Mouse (Mus musculus) frontal cortex, adult (tissue): ENCODE measurements around the gene Wee1.
A peak's percentile ranks its signal among the peaks of the same experiment; 100 is the strongest.
"Not testable (repeated sequence)": the region's sequence is repeated elsewhere in the genome, so short reads cannot be mapped to it uniquely, and the experiment has no call there.

ENCODE experiments used
- ATAC-seq: cut with Nextera tagmentation; 2 replicates; pipeline ENCODE4 v1.9.2; 2017; ENCODE audit warnings: mild to moderate bottlenecking, moderate library complexity, mixed read lengths; ENCODE audit not compliant: low TSS enrichment

The Wee1 gene

GRCm38 (mm10) chr7:110121516-110122288 lies at the start of gene Wee1:
Wee1 (plus strand) TSS chr7:110122046.
- peak; percentile 88 for ATAC-seq

GRCm38 (mm10) chr7:110078168-110078567 lies 43.7 kb upstream of the Wee1 start:
- ATAC-seq = no peak

GRCm38 (mm10) chr7:110083386-110084165 lies 38.3 kb upstream of the Wee1 start:
- ATAC-seq = no peak

GRCm38 (mm10) chr7:110085217-110085616 lies 36.6 kb upstream of the Wee1 start:
- ATAC-seq = no peak

- ATAC-seq = no peak
Observed at GRCm38 (mm10) chr7:110087914-110088313, 33.9 kb upstream of the Wee1 start.

- peak; percentile 65; the same call in 1 of the 2 replicates for ATAC-seq
Observed at GRCm38 (mm10) chr7:110091670-110092069, 30.2 kb upstream of the Wee1 start.

GRCm38 (mm10) chr7:110096332-110096731 lies 25.5 kb upstream of the Wee1 start:
- ATAC-seq = no peak

- ATAC-seq = no peak
Observed at GRCm38 (mm10) chr7:110097106-110097793, 24.6 kb upstream of the Wee1 start.

- ATAC-seq = no peak
Observed at GRCm38 (mm10) chr7:110100854-110101253, 21.0 kb upstream of the Wee1 start.

GRCm38 (mm10) chr7:110101266-110101665 lies 20.6 kb upstream of the Wee1 start:
- no peak for ATAC-seq

GRCm38 (mm10) chr7:110105041-110105440 lies 16.8 kb upstream of the Wee1 start:
- ATAC-seq = no peak

- no peak for ATAC-seq
Observed at GRCm38 (mm10) chr7:110106633-110107032, 15.2 kb upstream of the Wee1 start.

- not testable (repeated sequence) for ATAC-seq
Observed at GRCm38 (mm10) chr7:110108524-110108923, 13.3 kb upstream of the Wee1 start.

- peak; percentile 27; the same call in 1 of the 2 replicates for ATAC-seq
Observed at GRCm38 (mm10) chr7:110108967-110109610, 12.8 kb upstream of the Wee1 start.

- ATAC-seq = no peak
Observed at GRCm38 (mm10) chr7:110110061-110110656, 11.7 kb upstream of the Wee1 start.

- no peak for ATAC-seq
Observed at GRCm38 (mm10) chr7:110114699-110115098, 7.1 kb upstream of the Wee1 start.

- ATAC-seq = no peak
Observed at GRCm38 (mm10) chr7:110116731-110117291, 5.0 kb upstream of the Wee1 start.

- no peak for ATAC-seq
Observed at GRCm38 (mm10) chr7:110118448-110118847, 3.4 kb upstream of the Wee1 start.

GRCm38 (mm10) chr7:110120157-110120784 lies 1.6 kb upstream of the Wee1 start:
- ATAC-seq = no peak

- ATAC-seq = no peak
Observed at GRCm38 (mm10) chr7:110121162-110121515, 707 bp upstream of the Wee1 start.

GRCm38 (mm10) chr7:110122289-110122564 lies 381 bp downstream of the Wee1 start:
- peak; percentile 41; the same call in 1 of the 2 replicates for ATAC-seq
